Mouse (Mus musculus) thymus, adult 2 months (tissue): Measurements from ENCODE around the gene Nos3.

Source experiments
- CTCF ChIP-seq: fragments of 200-500 bp; IDR thresholded peaks from 2 replicates; pipeline ENCODE4 v1.5.1; 2012; ENCODE audit warnings: mild to moderate bottlenecking, control low read depth, low read length, moderate library complexity, borderline replicate concordance; ENCODE audit not compliant: control insufficient read depth, poor library complexity, insufficient read depth; ENCODE audit errors: extremely low read depth
- POLR2A ChIP-seq: fragments of 200-500 bp; IDR thresholded peaks from 2 replicates; pipeline ENCODE4 v1.6.1; 2012; ENCODE audit warnings: mild to moderate bottlenecking, low read length, control low read depth, moderate library complexity; ENCODE audit not compliant: control insufficient read depth, poor library complexity, insufficient read depth; ENCODE audit errors: extremely low read depth

GRCm38 (mm10) chr5:24385374-24385773, 20.8 kb downstream of the Nos3 start:
- no peak for TF ChIP-seq CTCF
- TF ChIP-seq POLR2A: no peak
